Mouse (Mus musculus) embryonic facial prominence, embryonic 11.5 days (tissue): ENCODE measurements around the gene Cxcl17. TPM values are rescaled to one million over a fixed set of nuclear protein-coding genes. Genes with fewer than 3 reads are reported as not detected.

Experiments used
- ATAC-seq: fragments of 200-750 bp; cut with Nextera tagmentation; replicated peaks from 2 replicates; pipeline ENCODE4 v1.8.0; 2017; ENCODE audit warnings: low read depth; ENCODE audit not compliant: insufficient number of reproducible peaks, low FRiP score, low TSS enrichment
- DNase-seq: peaks from one replicate; pipeline ENCODE4 v3.0.0-alpha.2; 2015; ENCODE audit warnings: low spot score
- H3K27ac ChIP-seq: fragments of 300-500 bp; sonication (generic); replicated peaks from 2 replicates; pipeline ENCODE4 v1.5.1; 2014; ENCODE audit warnings: mild to moderate bottlenecking, low read depth, low read length, control low read depth
- H3K27me3 ChIP-seq: fragments of 300-500 bp; sonication (generic); 2 replicates; pipeline ENCODE4 v1.6.1; 2014; ENCODE audit warnings: mild to moderate bottlenecking, low read length, moderate library complexity, mixed read lengths; ENCODE audit not compliant: control insufficient read depth, insufficient read depth
- H3K36me3 ChIP-seq: fragments of 300-500 bp; sonication (generic); replicated peaks from 2 replicates; pipeline ENCODE4 v1.6.1; 2014; ENCODE audit warnings: low read depth, mild to moderate bottlenecking, low read length, moderate library complexity, mixed read lengths; ENCODE audit not compliant: control insufficient read depth, insufficient read depth
- H3K4me1 ChIP-seq: fragments of 300-500 bp; sonication (generic); 2 replicates; pipeline ENCODE4 v1.6.1; 2014; ENCODE audit warnings: low read length, mixed read lengths; ENCODE audit not compliant: control insufficient read depth, insufficient read depth
- H3K4me2 ChIP-seq: fragments of 300-500 bp; sonication (generic); 2 replicates; pipeline ENCODE4 v1.6.1; 2014; ENCODE audit warnings: low read depth, mild to moderate bottlenecking, control low read depth, low read length, moderate library complexity
- H3K4me3 ChIP-seq: fragments of 300-500 bp; sonication (generic); 2 replicates; pipeline ENCODE4 v1.5.1; 2014; ENCODE audit warnings: low read depth, low read length, control low read depth
- H3K9ac ChIP-seq: fragments of 300-500 bp; sonication (generic); replicated peaks from 2 replicates; pipeline ENCODE4 v1.6.1; 2014; ENCODE audit warnings: mild to moderate bottlenecking, control low read depth, low read length
- H3K9me3 ChIP-seq: fragments of 300-500 bp; sonication (generic); replicated peaks from 2 replicates; pipeline ENCODE4 v1.6.1; 2016; ENCODE audit warnings: mild to moderate bottlenecking, low read length, inconsistent platforms, mixed read lengths; ENCODE audit not compliant: control insufficient read depth
- WGBS: fragments of 180-500 bp; shearing (Covaris S2); extraction: QIAGEN DNeasy Blood & Tissue Kit; methylation state at CpG from one replicate; pipeline ENCODE4 v1.1.7; 2014; 5-methylcytosine and 5-hydroxymethylcytosine counted together
- polyA plus RNA-seq: library from polyadenylated mRNA; unstranded; fragments of >200 nt; fragmentation: Nextera tagmentation; extraction: Ambion mirVana; gene quantifications from 2 replicates; pipeline ENCODE4 v1.2.1, GENCODE M21; 2014

The Cxcl17 gene
- polyA plus RNA-seq, 1 experiment from 2014 or later: not detected

GRCm38 (mm10) chr7:25385850-25386555 is 26.7 kb downstream of the Cxcl17 start:
- WGBS: 85% methylated on average over 12 of the region's 12 CpGs
- DNase-seq: no peak
- H3K27me3 ChIP-seq: no peaks in the 10 kb centered on the region
- no peak for ATAC-seq
- H3K9ac ChIP-seq: no peak overlapping the region
- no peak overlapping the region for H3K27ac ChIP-seq
- no peaks in the 10 kb centered on the region for H3K9me3 ChIP-seq
- no peaks in the 10 kb centered on the region; the same call in 1 of the 2 replicates for H3K4me1 ChIP-seq
- no peak overlapping the region for H3K4me3 ChIP-seq
- H3K4me2 ChIP-seq: no peak overlapping the region
- H3K36me3 ChIP-seq: no peaks in the 10 kb centered on the region; the same call in none of the 2 replicates

- ATAC-seq: no peak
- Histone ChIP-seq H3K27ac (no peak overlapping the region), H3K27me3 (no peaks in the 10 kb centered on the region), H3K9me3 (no peaks in the 10 kb centered on the region), H3K9ac (no peak overlapping the region), H3K36me3 (no peaks in the 10 kb centered on the region; the same call in none of the 2 replicates), H3K4me1 (no peaks in the 10 kb centered on the region), H3K4me2 (no peak overlapping the region), H3K4me3 (no peak overlapping the region)
- 92% methylated on average over 12 of the region's 12 CpGs for WGBS
- DNase-seq: no peak
Observed at GRCm38 (mm10) chr7:25385259-25385658, 27.4 kb downstream of the Cxcl17 start.

GRCm38 (mm10) chr7:25384818-25385217 is 27.9 kb downstream of the Cxcl17 start:
- Histone ChIP-seq H3K36me3 (no peaks in the 10 kb centered on the region; the same call in none of the 2 replicates), H3K9me3 (no peaks in the 10 kb centered on the region), H3K27me3 (no peaks in the 10 kb centered on the region), H3K27ac (no peak overlapping the region), H3K9ac (no peak overlapping the region), H3K4me1 (no peaks in the 10 kb centered on the region), H3K4me3 (no peak overlapping the region), H3K4me2 (no peak overlapping the region)
- 91% methylated on average over 9 of the region's 9 CpGs for WGBS
- no peak for DNase-seq
- ATAC-seq: no peak

GRCm38 (mm10) chr7:25384318-25384717 is 28.4 kb downstream of the Cxcl17 start:
- 83% methylated on average over 13 of the region's 13 CpGs for WGBS
- no peak overlapping the region for H3K9ac ChIP-seq
- no peak for ATAC-seq
- no peaks in the 10 kb centered on the region for H3K9me3 ChIP-seq
- DNase-seq: no peak
- no peak overlapping the region for H3K4me3 ChIP-seq
- H3K4me1 ChIP-seq: no peaks in the 10 kb centered on the region
- no peaks in the 10 kb centered on the region for H3K27me3 ChIP-seq
- no peak overlapping the region for H3K4me2 ChIP-seq
- H3K27ac ChIP-seq: no peak overlapping the region
- H3K36me3 ChIP-seq: no peaks in the 10 kb centered on the region; the same call in none of the 2 replicates

GRCm38 (mm10) chr7:25383891-25384290 is 28.8 kb downstream of the Cxcl17 start:
- Histone ChIP-seq H3K27me3 (no peaks in the 10 kb centered on the region), H3K9me3 (no peaks in the 10 kb centered on the region), H3K4me3 (no peak overlapping the region), H3K36me3 (no peaks in the 10 kb centered on the region; the same call in none of the 2 replicates), H3K4me1 (no peaks in the 10 kb centered on the region), H3K27ac (no peak overlapping the region), H3K9ac (no peak overlapping the region), H3K4me2 (no peak overlapping the region)
- DNase-seq: no peak
- WGBS: 80% methylated on average over 4 of the region's 4 CpGs
- ATAC-seq: no peak

- no peak for ATAC-seq
- H3K4me3 ChIP-seq: no peak overlapping the region
- H3K27ac ChIP-seq: no peak overlapping the region
- DNase-seq: no peak
- no peaks in the 10 kb centered on the region for H3K4me1 ChIP-seq
- H3K9me3 ChIP-seq: no peaks in the 10 kb centered on the region
- WGBS: 88% methylated on average over 7 of the region's 7 CpGs
- H3K9ac ChIP-seq: no peak overlapping the region
- H3K36me3 ChIP-seq: no peaks in the 10 kb centered on the region; the same call in none of the 2 replicates
- no peaks in the 10 kb centered on the region for H3K27me3 ChIP-seq
- H3K4me2 ChIP-seq: no peak overlapping the region
Observed at GRCm38 (mm10) chr7:25383385-25383784, 29.3 kb downstream of the Cxcl17 start.

GRCm38 (mm10) chr7:25382541-25382940 is 30.1 kb downstream of the Cxcl17 start:
- Histone ChIP-seq H3K4me3 (no peak overlapping the region), H3K4me2 (no peak overlapping the region), H3K27me3 (no peaks in the 10 kb centered on the region), H3K4me1 (no peaks in the 10 kb centered on the region), H3K9me3 (no peaks in the 10 kb centered on the region), H3K27ac (no peak overlapping the region), H3K9ac (no peak overlapping the region), H3K36me3 (no peaks in the 10 kb centered on the region; the same call in 1 of the 2 replicates)
- no peak for DNase-seq
- no peak for ATAC-seq

- WGBS: 15% methylated on average over 3 of the region's 3 CpGs
- no peak overlapping the region for H3K9ac ChIP-seq
- H3K27me3 ChIP-seq: no peaks in the 10 kb centered on the region
- H3K4me1 ChIP-seq: no peaks in the 10 kb centered on the region
- no peak overlapping the region for H3K4me3 ChIP-seq
- no peaks in the 10 kb centered on the region for H3K9me3 ChIP-seq
- H3K36me3 ChIP-seq: no peaks in the 10 kb centered on the region; the same call in 1 of the 2 replicates
- no peak overlapping the region for H3K4me2 ChIP-seq
- no peak for DNase-seq
- no peak for ATAC-seq
- no peak overlapping the region for H3K27ac ChIP-seq
Observed at GRCm38 (mm10) chr7:25381284-25381680, 31.4 kb downstream of the Cxcl17 start.
